Mouse (Mus musculus) R1 (cell line): ENCODE results near the gene Lrrc4.

ENCODE experiments used
- DNase-seq: peaks from one replicate; pipeline ENCODE4 v3.0.0-alpha.2; 2018; ENCODE audit warnings: low read depth, low spot score

Gene Lrrc4

GRCm38 (mm10) chr6:28831011-28831853, at the start of gene Lrrc4:
TSS of gene Lrrc4 (minus strand) at chr6:28831747.
- DNase-seq: no peak

- DNase-seq: no peak
Measured at GRCm38 (mm10) chr6:28880909-28881308, 49.4 kb upstream of the Lrrc4 start.

GRCm38 (mm10) chr6:28879315-28879714, 47.8 kb upstream of the Lrrc4 start:
- no peak for DNase-seq

- peak; percentile 36 for DNase-seq
Measured at GRCm38 (mm10) chr6:28877945-28878666, 46.6 kb upstream of the Lrrc4 start.

GRCm38 (mm10) chr6:28876492-28876891, 44.9 kb upstream of the Lrrc4 start:
- no peak for DNase-seq

- no peak for DNase-seq
Measured at GRCm38 (mm10) chr6:28875333-28875732, 43.8 kb upstream of the Lrrc4 start.

- DNase-seq: no peak
Measured at GRCm38 (mm10) chr6:28874759-28875158, 43.2 kb upstream of the Lrrc4 start.

GRCm38 (mm10) chr6:28874053-28874452, 42.5 kb upstream of the Lrrc4 start:
- DNase-seq: no peak

- no peak for DNase-seq
Measured at GRCm38 (mm10) chr6:28872421-28872795, 40.9 kb upstream of the Lrrc4 start.

- no peak for DNase-seq
Measured at GRCm38 (mm10) chr6:28871725-28872420, 40.3 kb upstream of the Lrrc4 start.

- DNase-seq: no peak
Measured at GRCm38 (mm10) chr6:28867516-28868251, 36.1 kb upstream of the Lrrc4 start.

GRCm38 (mm10) chr6:28866206-28866605, 34.7 kb upstream of the Lrrc4 start:
- DNase-seq: no peak

- no peak for DNase-seq
Measured at GRCm38 (mm10) chr6:28865112-28865511, 33.6 kb upstream of the Lrrc4 start.

- no peak for DNase-seq
Measured at GRCm38 (mm10) chr6:28864684-28865083, 33.1 kb upstream of the Lrrc4 start.

- no peak for DNase-seq
Measured at GRCm38 (mm10) chr6:28862304-28862703, 30.8 kb upstream of the Lrrc4 start.

GRCm38 (mm10) chr6:28860922-28861321, 29.4 kb upstream of the Lrrc4 start:
- DNase-seq: no peak

- DNase-seq: no peak
Measured at GRCm38 (mm10) chr6:28860450-28860849, 28.9 kb upstream of the Lrrc4 start.

GRCm38 (mm10) chr6:28859094-28859493, 27.5 kb upstream of the Lrrc4 start:
- no peak for DNase-seq

- DNase-seq: no peak
Measured at GRCm38 (mm10) chr6:28857198-28858180, 25.9 kb upstream of the Lrrc4 start.

GRCm38 (mm10) chr6:28856789-28857188, 25.2 kb upstream of the Lrrc4 start:
- no peak for DNase-seq
